Mouse (Mus musculus): ENCODE measurements at regions not wholly inside any gene's neighbourhood (a gene's known extent, or its start where the extent isn't known, plus 50 kb on each side); places are given as distances from the start of the nearest gene placed in this dataset.

DNA sequence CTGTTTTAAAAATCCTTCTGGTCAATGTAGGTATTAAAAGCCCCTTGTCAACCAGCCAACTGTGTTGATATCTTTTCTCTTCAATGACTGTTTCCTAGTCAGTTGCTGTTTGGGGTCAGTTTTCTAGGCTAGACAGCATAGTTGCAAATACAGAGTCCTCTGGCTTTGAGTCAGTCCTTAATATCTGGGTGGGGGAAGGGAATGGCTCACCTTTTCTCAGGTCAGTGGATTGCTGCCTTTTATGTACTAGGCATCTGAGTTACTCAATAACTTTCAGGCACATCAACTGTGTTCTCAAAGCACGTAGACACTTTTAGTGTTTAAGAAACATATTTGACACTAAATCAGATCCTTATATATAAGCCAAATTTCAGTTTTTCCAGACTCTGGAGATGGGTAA is 396.1 kb downstream of the Pik3r1 start:
- ATAC-seq (replicated peaks; ENCODE audit: insufficient number of reproducible peaks, low FRiP score, low TSS enrichment): no peak
- Histone ChIP-seq H3K27ac (ENCODE audit: low read depth, low read length) (no peak overlapping the region), H3K9ac (ENCODE audit: low read depth, low read length) (no peak overlapping the region), H3K4me1 (ENCODE audit: control insufficient read depth, insufficient read depth, low read length) (no peaks in the 10 kb centered on the region), H3K36me3 (ENCODE audit: control insufficient read depth, insufficient read depth, low read length) (no peaks in the 10 kb centered on the region), H3K9me3 (replicated peaks; ENCODE audit: control insufficient read depth, low read length) (no peaks in the 10 kb centered on the region), H3K27me3 (ENCODE audit: control insufficient read depth, insufficient read depth, low read length) (no peaks in the 10 kb centered on the region), H3K4me2 (no peak overlapping the region), H3K4me3 (ENCODE audit: low read depth, low read length) (no peak overlapping the region)
- 87% methylated on average over 1 of the region's 1 CpGs for WGBS (ENCODE audit: insufficient replicate concordance)

DNA sequence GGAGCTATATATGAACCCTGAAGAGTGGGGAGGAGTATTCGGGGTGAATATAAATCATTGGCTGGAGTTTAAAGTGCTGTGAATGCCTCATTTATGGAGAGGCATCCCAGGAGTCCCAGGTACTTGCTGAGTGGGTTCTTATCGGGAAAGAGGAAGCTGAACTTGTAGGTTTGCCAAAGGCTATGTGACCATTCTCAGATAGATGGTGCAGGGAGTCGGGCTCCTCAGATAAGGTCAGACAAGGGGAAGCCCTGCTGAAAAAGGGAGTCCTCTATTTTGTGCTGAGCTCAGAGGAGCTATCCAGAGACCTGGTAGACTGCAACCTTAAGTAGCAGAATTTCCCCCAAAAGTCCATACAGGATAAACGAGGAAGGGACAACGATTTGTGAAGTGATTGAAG is 399.8 kb downstream of the Pik3r1 start:
- ATAC-seq (replicated peaks; ENCODE audit: insufficient number of reproducible peaks, low FRiP score, low TSS enrichment): no peak
- WGBS (ENCODE audit: insufficient replicate concordance): 62% methylated on average over 5 of the region's 5 CpGs
- Histone ChIP-seq H3K4me1 (ENCODE audit: control insufficient read depth, insufficient read depth, low read length) (no peaks in the 10 kb centered on the region), H3K27ac (ENCODE audit: low read depth, low read length) (no peak overlapping the region), H3K4me2 (no peak overlapping the region), H3K27me3 (ENCODE audit: control insufficient read depth, insufficient read depth, low read length) (no peaks in the 10 kb centered on the region), H3K36me3 (ENCODE audit: control insufficient read depth, insufficient read depth, low read length) (no peaks in the 10 kb centered on the region), H3K4me3 (ENCODE audit: low read depth, low read length) (no peak overlapping the region), H3K9me3 (replicated peaks; ENCODE audit: control insufficient read depth, low read length) (no peaks in the 10 kb centered on the region), H3K9ac (ENCODE audit: low read depth, low read length) (no peak overlapping the region)

DNA sequence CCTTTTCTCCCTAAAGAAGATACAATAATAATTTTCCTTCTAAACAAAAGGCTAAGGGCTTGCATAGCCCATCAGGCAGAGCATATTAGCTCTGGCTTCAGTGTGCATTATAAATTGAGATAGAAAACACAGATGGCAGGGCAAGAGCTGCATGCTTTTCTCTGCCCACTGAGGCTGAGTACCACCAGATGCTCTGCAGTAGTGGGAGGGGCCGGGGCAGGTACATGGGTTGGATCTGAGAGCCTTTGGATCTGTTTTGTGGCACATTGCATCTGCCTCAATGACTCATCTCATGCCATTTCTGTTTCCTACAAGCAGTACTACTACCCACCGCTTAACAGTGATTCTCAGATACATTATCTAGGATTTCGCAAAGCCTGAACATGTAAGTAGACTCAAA is 412.7 kb downstream of the Pik3r1 start:
- Histone ChIP-seq H3K4me1 (ENCODE audit: control insufficient read depth, insufficient read depth, low read length) (no peaks in the 10 kb centered on the region), H3K27me3 (ENCODE audit: control insufficient read depth, insufficient read depth, low read length) (no peaks in the 10 kb centered on the region), H3K27ac (ENCODE audit: low read depth, low read length) (no peak overlapping the region), H3K36me3 (ENCODE audit: control insufficient read depth, insufficient read depth, low read length) (no peaks in the 10 kb centered on the region), H3K4me2 (no peak overlapping the region), H3K4me3 (ENCODE audit: low read depth, low read length) (no peak overlapping the region), H3K9ac (ENCODE audit: low read depth, low read length) (no peak overlapping the region), H3K9me3 (replicated peaks; ENCODE audit: control insufficient read depth, low read length) (no peaks in the 10 kb centered on the region)
- ATAC-seq (replicated peaks; ENCODE audit: insufficient number of reproducible peaks, low FRiP score, low TSS enrichment): no peak
- WGBS (ENCODE audit: insufficient replicate concordance): 86% methylated on average over 3 of the region's 3 CpGs

DNA sequence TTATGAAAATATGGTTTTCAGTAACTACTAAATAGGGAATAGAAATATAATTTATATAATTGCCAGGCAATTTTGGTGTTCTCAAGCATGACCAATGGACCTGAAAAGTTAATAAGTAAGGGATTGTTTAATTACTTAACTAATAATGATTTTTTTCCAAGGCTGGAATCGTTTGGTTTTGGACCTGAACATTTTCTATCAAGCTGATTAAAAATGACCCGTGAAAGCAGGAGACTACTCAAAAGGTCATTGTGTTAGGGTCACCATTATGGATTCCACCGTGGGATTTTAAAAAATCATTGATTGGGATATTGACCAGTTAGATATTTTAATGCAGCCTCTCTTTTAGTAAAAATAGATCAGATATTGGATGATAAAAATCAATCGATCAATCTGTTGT is 416.9 kb downstream of the Pik3r1 start:
- Histone ChIP-seq H3K4me1 (ENCODE audit: control insufficient read depth, insufficient read depth, low read length) (no peaks in the 10 kb centered on the region), H3K36me3 (ENCODE audit: control insufficient read depth, insufficient read depth, low read length) (no peaks in the 10 kb centered on the region), H3K4me3 (ENCODE audit: low read depth, low read length) (no peak overlapping the region), H3K4me2 (no peak overlapping the region), H3K9me3 (replicated peaks; ENCODE audit: control insufficient read depth, low read length) (no peaks in the 10 kb centered on the region), H3K9ac (ENCODE audit: low read depth, low read length) (no peak overlapping the region), H3K27ac (ENCODE audit: low read depth, low read length) (no peak overlapping the region), H3K27me3 (ENCODE audit: control insufficient read depth, insufficient read depth, low read length) (no peaks in the 10 kb centered on the region)
- 76% methylated on average over 4 of the region's 4 CpGs for WGBS (ENCODE audit: insufficient replicate concordance)
- ATAC-seq (replicated peaks; ENCODE audit: insufficient number of reproducible peaks, low FRiP score, low TSS enrichment): no peak

DNA sequence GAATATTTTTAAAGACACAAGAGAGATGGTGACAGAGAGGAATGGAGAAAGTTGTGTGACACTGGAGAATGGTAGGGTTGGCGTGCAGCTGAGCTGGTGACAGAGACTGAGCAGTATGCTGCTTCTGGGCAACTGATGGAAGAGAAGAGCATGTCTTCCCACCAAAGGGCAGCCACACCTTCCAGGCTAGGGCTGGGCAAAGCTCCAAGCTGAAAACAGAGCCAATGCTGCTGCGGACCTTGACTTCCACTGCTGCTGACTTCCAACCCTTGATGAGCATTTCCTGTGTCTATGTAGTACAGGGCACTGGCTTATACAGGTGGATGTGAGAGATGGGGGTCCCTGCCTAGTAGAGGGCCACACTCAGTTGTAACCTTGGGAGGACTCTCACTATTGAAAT is 418.7 kb downstream of the Pik3r1 start:
- Histone ChIP-seq H3K36me3 (ENCODE audit: control insufficient read depth, insufficient read depth, low read length) (no peaks in the 10 kb centered on the region), H3K9ac (ENCODE audit: low read depth, low read length) (no peak overlapping the region), H3K4me1 (ENCODE audit: control insufficient read depth, insufficient read depth, low read length) (no peaks in the 10 kb centered on the region), H3K4me3 (ENCODE audit: low read depth, low read length) (no peak overlapping the region), H3K27ac (ENCODE audit: low read depth, low read length) (no peak overlapping the region), H3K27me3 (ENCODE audit: control insufficient read depth, insufficient read depth, low read length) (no peaks in the 10 kb centered on the region), H3K9me3 (replicated peaks; ENCODE audit: control insufficient read depth, low read length) (no peaks in the 10 kb centered on the region), H3K4me2 (no peak overlapping the region)
- WGBS (ENCODE audit: insufficient replicate concordance): 84% methylated on average over 2 of the region's 2 CpGs
- no peak for ATAC-seq (replicated peaks; ENCODE audit: insufficient number of reproducible peaks, low FRiP score, low TSS enrichment)

DNA sequence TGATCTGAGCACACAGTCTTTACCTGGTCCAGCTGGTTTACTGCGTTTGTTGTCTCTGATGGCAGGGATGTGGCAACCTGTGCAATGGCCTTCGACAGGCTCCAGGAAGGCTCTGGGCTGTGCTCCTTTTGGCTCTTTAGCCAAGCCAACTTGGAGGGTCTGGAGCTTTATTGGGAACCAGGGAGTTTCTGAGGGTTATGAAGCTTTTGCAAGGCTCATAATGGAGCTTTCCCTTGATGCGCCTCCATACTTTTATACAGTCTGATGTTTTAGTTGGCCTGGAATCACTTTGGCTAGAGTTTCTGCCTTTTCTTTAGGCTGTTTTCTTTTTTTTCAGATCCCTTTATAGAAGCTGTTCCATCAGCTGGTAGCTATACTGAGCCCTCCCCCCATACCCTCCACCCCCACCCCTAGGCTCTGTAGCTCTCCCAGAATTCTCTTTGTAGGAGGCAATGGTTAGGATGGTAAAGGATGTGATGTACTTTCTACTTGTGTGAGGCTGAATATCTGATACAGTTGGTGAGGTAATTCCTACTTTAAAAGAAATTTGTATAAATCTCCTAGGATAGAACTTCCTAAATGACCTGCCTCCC is 429.6 kb downstream of the Pik3r1 start:
- no peaks in the 10 kb centered on the region for H3K9me3 ChIP-seq (replicated peaks; ENCODE audit: control insufficient read depth, low read length)
- H3K27me3 ChIP-seq (ENCODE audit: control insufficient read depth, insufficient read depth, low read length): no peaks in the 10 kb centered on the region
- no peaks in the 10 kb centered on the region for H3K4me1 ChIP-seq (ENCODE audit: control insufficient read depth, insufficient read depth, low read length)
- H3K9ac ChIP-seq (ENCODE audit: low read depth, low read length): no peak overlapping the region
- no peak overlapping the region for H3K4me3 ChIP-seq (ENCODE audit: low read depth, low read length)
- H3K36me3 ChIP-seq (ENCODE audit: control insufficient read depth, insufficient read depth, low read length): no peaks in the 10 kb centered on the region
- H3K4me2 ChIP-seq: no peak overlapping the region
- 83% methylated on average over 3 of the region's 3 CpGs for WGBS (ENCODE audit: insufficient replicate concordance)
- no peak for ATAC-seq (replicated peaks; ENCODE audit: insufficient number of reproducible peaks, low FRiP score, low TSS enrichment)
- no peak overlapping the region for H3K27ac ChIP-seq (ENCODE audit: low read depth, low read length)

DNA sequence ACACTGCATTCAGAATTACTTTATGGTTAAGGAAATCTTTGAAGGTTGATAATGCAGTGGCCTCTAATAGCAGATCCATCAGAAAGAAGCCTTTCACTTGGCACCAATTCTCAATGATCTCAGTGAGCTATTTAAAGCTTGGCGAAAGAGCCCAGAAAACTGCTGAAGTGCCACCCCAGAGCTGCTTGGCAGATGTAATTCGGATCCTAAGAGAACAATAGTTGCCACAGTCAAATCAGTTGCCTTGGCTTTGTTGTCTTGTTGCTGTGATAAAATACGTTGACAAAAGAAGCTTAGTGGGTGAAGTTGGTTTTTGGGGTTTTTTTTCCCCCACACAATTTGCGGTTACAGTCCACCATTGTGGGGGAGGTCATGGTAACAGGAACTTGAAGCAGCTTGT is 449.4 kb downstream of the Pik3r1 start:
- Histone ChIP-seq H3K27ac (ENCODE audit: low read depth, low read length) (no peak overlapping the region), H3K9ac (ENCODE audit: low read depth, low read length) (no peak overlapping the region), H3K36me3 (ENCODE audit: control insufficient read depth, insufficient read depth, low read length) (no peaks in the 10 kb centered on the region), H3K27me3 (ENCODE audit: control insufficient read depth, insufficient read depth, low read length) (no peaks in the 10 kb centered on the region), H3K4me3 (ENCODE audit: low read depth, low read length) (no peak overlapping the region), H3K4me2 (no peak overlapping the region), H3K4me1 (ENCODE audit: control insufficient read depth, insufficient read depth, low read length) (peaks cover 4% of the 10 kb centered on the region; the same call in 1 of the 2 replicates), H3K9me3 (replicated peaks; ENCODE audit: control insufficient read depth, low read length) (no peaks in the 10 kb centered on the region)
- ATAC-seq (replicated peaks; ENCODE audit: insufficient number of reproducible peaks, low FRiP score, low TSS enrichment): no peak
- 81% methylated on average over 4 of the region's 4 CpGs for WGBS (ENCODE audit: insufficient replicate concordance)

DNA sequence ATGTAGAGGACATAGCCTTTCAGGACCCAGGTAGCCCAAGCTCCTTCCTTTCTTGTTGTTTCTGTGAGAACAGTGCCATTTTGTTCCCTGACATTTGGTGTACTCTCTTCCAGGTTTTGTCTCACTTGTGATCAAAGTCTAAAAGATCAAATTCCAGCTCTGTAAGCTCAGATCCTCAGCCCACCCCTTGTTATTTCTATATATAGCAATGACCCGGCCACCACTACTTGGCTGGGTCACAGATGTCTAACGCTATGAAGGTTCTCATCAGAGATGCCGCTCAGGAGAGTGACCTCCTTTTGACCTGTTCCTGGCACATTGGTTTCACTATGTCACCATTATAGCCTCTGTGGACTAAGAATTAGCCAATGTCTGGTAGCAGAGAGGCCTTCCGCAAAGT is 451.7 kb downstream of the Pik3r1 start:
- WGBS (ENCODE audit: insufficient replicate concordance): 49% methylated on average over 4 of the region's 4 CpGs
- Histone ChIP-seq H3K9me3 (replicated peaks; ENCODE audit: control insufficient read depth, low read length) (no peaks in the 10 kb centered on the region), H3K27me3 (ENCODE audit: control insufficient read depth, insufficient read depth, low read length) (no peaks in the 10 kb centered on the region), H3K27ac (ENCODE audit: low read depth, low read length) (no peak overlapping the region), H3K4me1 (ENCODE audit: control insufficient read depth, insufficient read depth, low read length) (peaks cover 8% of the 10 kb centered on the region), H3K36me3 (ENCODE audit: control insufficient read depth, insufficient read depth, low read length) (no peaks in the 10 kb centered on the region), H3K9ac (ENCODE audit: low read depth, low read length) (no peak overlapping the region), H3K4me2 (no peak overlapping the region), H3K4me3 (ENCODE audit: low read depth, low read length) (no peak overlapping the region)
- no peak for ATAC-seq (replicated peaks; ENCODE audit: insufficient number of reproducible peaks, low FRiP score, low TSS enrichment)

DNA sequence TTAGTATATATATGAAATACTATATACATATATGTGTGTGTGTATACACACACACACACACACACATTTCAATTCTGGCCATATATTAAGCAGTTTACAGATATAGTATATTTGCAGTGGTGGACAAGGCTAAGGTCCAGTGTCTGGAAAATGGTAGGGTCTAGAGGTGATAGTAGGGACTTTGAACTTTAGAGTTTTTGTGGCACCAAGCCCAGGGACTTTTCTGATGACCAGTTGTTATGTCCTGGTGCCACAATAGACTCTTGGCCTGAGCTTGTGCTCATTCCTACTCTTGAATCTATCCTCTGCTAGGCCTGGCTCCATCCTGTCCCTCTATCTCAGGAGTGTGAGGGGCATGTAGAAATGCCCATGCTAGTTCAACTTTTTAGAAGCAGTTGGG is 454.0 kb downstream of the Pik3r1 start:
- Histone ChIP-seq H3K27ac (ENCODE audit: low read depth, low read length) (no peak overlapping the region), H3K9me3 (replicated peaks; ENCODE audit: control insufficient read depth, low read length) (no peaks in the 10 kb centered on the region), H3K4me3 (ENCODE audit: low read depth, low read length) (no peak overlapping the region), H3K36me3 (ENCODE audit: control insufficient read depth, insufficient read depth, low read length) (no peaks in the 10 kb centered on the region), H3K4me1 (ENCODE audit: control insufficient read depth, insufficient read depth, low read length) (peaks cover 14% of the 10 kb centered on the region), H3K9ac (ENCODE audit: low read depth, low read length) (no peak overlapping the region), H3K4me2 (no peak overlapping the region), H3K27me3 (ENCODE audit: control insufficient read depth, insufficient read depth, low read length) (no peaks in the 10 kb centered on the region)
- ATAC-seq (replicated peaks; ENCODE audit: insufficient number of reproducible peaks, low FRiP score, low TSS enrichment): no peak
